Mouse (Mus musculus): ENCODE data around the gene Bhlha9.
"Not testable (repeated sequence)": the region's sequence is repeated elsewhere in the genome, so short reads cannot be mapped to it uniquely, and the experiment has no call there.

The Bhlha9 gene

GRCm38 (mm10) chr11:76661790-76662468 is 10.3 kb upstream of the Bhlha9 start:
- peak; percentile 16 for DNase-seq (ENCODE audit: low spot score)

- DNase-seq (ENCODE audit: low spot score) = no peak
Measured at GRCm38 (mm10) chr11:76666002-76666649, 6.1 kb upstream of the Bhlha9 start.

GRCm38 (mm10) chr11:76667807-76668206 is 4.5 kb upstream of the Bhlha9 start:
- no peak for DNase-seq (ENCODE audit: low spot score)

GRCm38 (mm10) chr11:76672561-76673384 is 503 bp downstream of the Bhlha9 start:
- no peak for DNase-seq (ENCODE audit: low spot score)

- DNase-seq (ENCODE audit: low spot score) = no peak
Measured at GRCm38 (mm10) chr11:76674199-76674598, 1.9 kb downstream of the Bhlha9 start.

GRCm38 (mm10) chr11:76674704-76675103 is 2.4 kb downstream of the Bhlha9 start:
- no peak for DNase-seq (ENCODE audit: low spot score)

- DNase-seq (ENCODE audit: low spot score) = not testable (repeated sequence)
Measured at GRCm38 (mm10) chr11:76679508-76679907, 7.2 kb downstream of the Bhlha9 start, which contains the start of gene Trarg1. TSS of gene Trarg1 (plus strand) at chr11:76679808.

- DNase-seq (ENCODE audit: low spot score) = no peak
Measured at GRCm38 (mm10) chr11:76685604-76686003, 13.3 kb downstream of the Bhlha9 start.

- no peak for DNase-seq (ENCODE audit: low spot score)
Measured at GRCm38 (mm10) chr11:76692096-76692495, 19.8 kb downstream of the Bhlha9 start.

- DNase-seq (ENCODE audit: low spot score) = peak; percentile 4
Measured at GRCm38 (mm10) chr11:76695810-76696209, 23.5 kb downstream of the Bhlha9 start.

- no peak for DNase-seq (ENCODE audit: low spot score)
Measured at GRCm38 (mm10) chr11:76699626-76700025, 27.4 kb downstream of the Bhlha9 start.

GRCm38 (mm10) chr11:76707656-76708055 is 35.4 kb downstream of the Bhlha9 start:
- no peak for DNase-seq (ENCODE audit: low spot score)

GRCm38 (mm10) chr11:76708066-76708465 is 35.8 kb downstream of the Bhlha9 start:
- no peak for DNase-seq (ENCODE audit: low spot score)

GRCm38 (mm10) chr11:76708881-76709280 is 36.6 kb downstream of the Bhlha9 start:
- DNase-seq (ENCODE audit: low spot score) = no peak

GRCm38 (mm10) chr11:76709625-76710452 is 37.6 kb downstream of the Bhlha9 start:
- no peak for DNase-seq (ENCODE audit: low spot score)

GRCm38 (mm10) chr11:76717000-76717399 is 44.7 kb downstream of the Bhlha9 start:
- no peak for DNase-seq (ENCODE audit: low spot score)
